Mouse (Mus musculus): ENCODE measurements around the gene Snap23. TPM values are rescaled to one million over a fixed set of nuclear protein-coding genes. Genes with fewer than 3 reads are reported as not detected.

Snap23 gene
- polyA plus RNA-seq, 2 experiments: 15.6 to 23.5 TPM

DNA sequence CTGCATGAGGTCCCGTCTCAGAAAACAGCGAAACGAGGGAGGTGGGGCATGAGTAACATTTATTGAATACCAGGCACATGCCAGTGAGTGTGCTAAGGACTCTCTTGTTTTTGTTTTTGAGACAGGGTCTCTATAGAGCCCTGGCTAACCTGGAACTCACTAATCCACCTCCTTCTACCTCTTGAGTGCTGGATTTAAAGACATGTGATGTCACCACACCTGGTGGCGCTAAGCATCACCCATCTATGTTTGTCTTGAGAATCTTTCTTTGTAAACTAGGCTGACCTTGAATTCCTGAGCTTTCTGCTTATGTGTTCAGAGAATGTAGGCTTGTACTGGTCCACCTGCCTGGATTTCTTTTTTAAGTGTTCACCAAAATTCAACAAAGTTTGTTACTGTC lies 10.3 kb downstream of the Snap23 start:
- Histone ChIP-seq H3K9me3 (ENCODE audit: control insufficient read depth, low read length) (no peaks in the 10 kb centered on the region), H3K27ac (no peak overlapping the region), H3K36me3 (replicated peaks; ENCODE audit: control insufficient read depth, insufficient read depth, low read depth) (no peaks in the 10 kb centered on the region), H3K9ac (replicated peaks) (no peak overlapping the region), H3K4me1 (replicated peaks; ENCODE audit: control insufficient read depth in 2 of 2, insufficient read depth in 2 of 2, low read length in 1 of 2) (peaks cover 19 to 26% of the 10 kb centered on the region in 2 experiments), H3K4me2 (ENCODE audit: low read depth) (no peak overlapping the region), H3K4me3 (ENCODE audit: insufficient read depth in 1 of 2, low read depth in 2 of 2, low read length in 2 of 2) (no peak overlapping the region), H3K27me3 (ENCODE audit: control insufficient read depth, insufficient read depth, low read length) (no peaks in the 10 kb centered on the region)
- ATAC-seq (ENCODE audit: insufficient read depth) (no peak), DNase-seq (ENCODE audit: low read depth in 3 of 3, low spot score in 3 of 3) (no peak)
- TF ChIP-seq EP300 (IDR thresholded peaks at IDR 0.05; ENCODE audit: low read depth) (no peak), CTCF (IDR thresholded peaks at IDR 0.05; ENCODE audit: low read depth) (no peak)
- WGBS (ENCODE audit: insufficient replicate concordance): 59% methylated on average over 4 of the region's 4 CpGs

DNA sequence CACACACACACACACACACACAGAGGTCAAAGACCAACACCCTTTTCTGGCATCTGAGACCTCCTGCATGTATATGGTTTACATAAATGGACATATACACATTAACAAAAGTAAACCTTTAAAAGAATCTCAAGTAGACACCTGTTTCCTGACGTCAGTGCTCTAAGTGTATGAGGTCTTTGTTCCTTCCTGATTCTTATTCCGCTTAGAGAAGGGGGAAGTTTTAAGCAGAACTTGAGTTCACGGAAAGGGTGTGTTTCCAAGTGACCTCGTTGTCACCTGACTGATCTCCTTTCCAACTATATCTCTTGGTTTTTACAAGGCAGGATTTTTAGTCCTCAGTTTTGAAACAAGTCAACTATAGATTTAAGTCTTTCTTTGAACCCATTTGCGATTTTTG lies 10.8 kb downstream of the Snap23 start:
- Histone ChIP-seq H3K4me3 (ENCODE audit: insufficient read depth in 1 of 2, low read depth in 2 of 2, low read length in 2 of 2) (no peak overlapping the region), H3K27me3 (ENCODE audit: control insufficient read depth, insufficient read depth, low read length) (no peaks in the 10 kb centered on the region), H3K9ac (replicated peaks) (no peak overlapping the region), H3K36me3 (replicated peaks; ENCODE audit: control insufficient read depth, insufficient read depth, low read depth) (no peaks in the 10 kb centered on the region), H3K27ac (no peak overlapping the region), H3K4me1 (replicated peaks; ENCODE audit: control insufficient read depth in 2 of 2, insufficient read depth in 2 of 2, low read length in 1 of 2) (peaks cover 19 to 24% of the 10 kb centered on the region in 2 experiments), H3K9me3 (ENCODE audit: control insufficient read depth, low read length) (no peaks in the 10 kb centered on the region), H3K4me2 (ENCODE audit: low read depth) (no peak overlapping the region)
- 25% methylated on average over 5 of the region's 5 CpGs for WGBS (ENCODE audit: insufficient replicate concordance)
- TF ChIP-seq EP300 (IDR thresholded peaks at IDR 0.05; ENCODE audit: low read depth): no peak
- TF ChIP-seq CTCF (IDR thresholded peaks at IDR 0.05; ENCODE audit: low read depth): no peak
- peak in 1 of 3 experiments; percentile 53 for DNase-seq (ENCODE audit: low read depth in 3 of 3, low spot score in 3 of 3)
- no peak for ATAC-seq (ENCODE audit: insufficient read depth)

DNA sequence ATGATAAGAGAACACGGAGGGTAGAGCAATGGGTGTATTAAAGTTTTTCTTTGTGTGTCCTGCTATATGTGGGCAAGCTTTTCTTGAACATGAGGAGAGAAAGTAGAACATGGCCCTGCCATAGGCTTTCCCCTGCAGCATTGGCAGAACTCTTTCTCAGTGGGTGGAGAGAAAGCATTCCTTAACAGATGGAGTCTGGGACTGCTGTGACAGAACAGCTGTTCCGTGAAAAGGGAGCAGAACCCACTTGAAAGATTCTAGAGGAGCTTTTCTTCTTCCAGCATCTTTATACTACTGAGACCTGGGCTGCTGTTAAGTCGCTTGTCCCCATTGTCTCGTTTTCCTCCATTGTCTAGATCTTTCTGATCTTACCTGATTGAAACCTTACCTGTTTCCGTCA lies 22.3 kb downstream of the Snap23 start:
- 79% methylated on average over 5 of the region's 5 CpGs for WGBS (ENCODE audit: insufficient replicate concordance)

DNA sequence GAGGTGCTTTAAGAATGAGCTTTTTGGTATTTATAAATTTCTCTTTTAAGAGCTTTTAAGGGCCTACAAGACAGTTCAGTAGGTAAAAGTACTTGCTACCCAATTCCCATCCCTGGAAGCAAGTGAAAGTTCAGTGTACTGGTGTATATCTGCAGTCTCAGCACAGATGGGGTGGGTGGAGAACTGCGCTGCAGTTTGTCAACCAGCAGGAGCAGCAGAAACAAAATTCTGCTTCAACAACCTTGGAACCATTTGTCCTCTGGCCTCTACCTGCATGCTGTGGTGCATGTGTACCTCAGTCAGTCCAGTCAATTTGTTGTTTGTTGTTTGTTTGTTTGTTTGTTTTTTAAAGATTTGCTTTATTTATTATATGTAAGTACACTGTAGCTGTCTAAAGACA lies 24.8 kb downstream of the Snap23 start:
- TF ChIP-seq CTCF (IDR thresholded peaks at IDR 0.05; ENCODE audit: low read depth) (no peak), EP300 (IDR thresholded peaks at IDR 0.05; ENCODE audit: low read depth) (no peak)
- H3K27me3 ChIP-seq (ENCODE audit: control insufficient read depth, insufficient read depth, low read length): no peaks in the 10 kb centered on the region
- DNase-seq (ENCODE audit: low read depth in 3 of 3, low spot score in 3 of 3) (no peak), ATAC-seq (ENCODE audit: insufficient read depth) (no peak)
- H3K9ac ChIP-seq (replicated peaks): no peak overlapping the region
- H3K27ac ChIP-seq: no peak overlapping the region
- no peak overlapping the region for H3K4me3 ChIP-seq (ENCODE audit: insufficient read depth in 1 of 2, low read depth in 2 of 2, low read length in 2 of 2)
- no peak overlapping the region for H3K4me2 ChIP-seq (ENCODE audit: low read depth)
- no peaks in the 10 kb centered on the region for H3K4me1 ChIP-seq (replicated peaks; ENCODE audit: control insufficient read depth in 2 of 2, insufficient read depth in 2 of 2, low read length in 1 of 2)
- peaks cover 21% of the 10 kb centered on the region for H3K36me3 ChIP-seq (replicated peaks; ENCODE audit: control insufficient read depth, insufficient read depth, low read depth)
- no peaks in the 10 kb centered on the region for H3K9me3 ChIP-seq (ENCODE audit: control insufficient read depth, low read length)
- WGBS (ENCODE audit: insufficient replicate concordance): 97% methylated on average over 1 of the region's 1 CpGs

More for the DNA sequence above, 22.3 kb downstream of the Snap23 start:
- TF ChIP-seq EP300 (IDR thresholded peaks at IDR 0.05; ENCODE audit: low read depth) (no peak), CTCF (IDR thresholded peaks at IDR 0.05; ENCODE audit: low read depth) (no peak)
- Histone ChIP-seq H3K27ac (no peak overlapping the region), H3K27me3 (ENCODE audit: control insufficient read depth, insufficient read depth, low read length) (no peaks in the 10 kb centered on the region), H3K36me3 (replicated peaks; ENCODE audit: control insufficient read depth, insufficient read depth, low read depth) (peaks cover 8% of the 10 kb centered on the region), H3K4me3 (ENCODE audit: insufficient read depth in 1 of 2, low read depth in 2 of 2, low read length in 2 of 2) (no peak overlapping the region), H3K4me1 (replicated peaks; ENCODE audit: control insufficient read depth in 2 of 2, insufficient read depth in 2 of 2, low read length in 1 of 2) (no peaks in the 10 kb centered on the region), H3K4me2 (ENCODE audit: low read depth) (no peak overlapping the region), H3K9ac (replicated peaks) (no peak overlapping the region), H3K9me3 (ENCODE audit: control insufficient read depth, low read length) (no peaks in the 10 kb centered on the region)
- DNase-seq (ENCODE audit: low read depth in 3 of 3, low spot score in 3 of 3) (no peak), ATAC-seq (ENCODE audit: insufficient read depth) (no peak)

DNA sequence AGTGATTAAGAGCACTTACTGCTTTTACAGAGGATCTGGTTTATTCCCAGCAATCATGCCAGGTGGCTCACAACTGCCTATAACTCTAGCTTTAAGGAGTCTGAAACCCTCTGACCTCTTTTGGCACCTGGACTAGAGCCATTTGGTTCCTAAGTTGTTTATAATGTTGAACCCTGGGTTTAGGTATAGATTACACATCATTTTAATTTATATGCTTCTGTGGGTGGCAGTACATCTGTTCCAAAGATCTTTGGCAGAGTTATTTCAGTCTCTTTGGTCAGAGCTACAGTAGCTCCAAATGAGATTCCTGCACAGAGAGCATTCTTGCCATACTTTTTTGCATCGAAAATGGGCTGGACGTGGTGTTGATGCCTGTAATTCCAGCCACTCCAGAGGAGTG lies 30.3 kb downstream of the Snap23 start:
- Histone ChIP-seq H3K27ac (no peak overlapping the region), H3K4me3 (ENCODE audit: insufficient read depth in 1 of 2, low read depth in 2 of 2, low read length in 2 of 2) (no peak overlapping the region), H3K9me3 (ENCODE audit: control insufficient read depth, low read length) (no peaks in the 10 kb centered on the region), H3K4me2 (ENCODE audit: low read depth) (no peak overlapping the region), H3K9ac (replicated peaks) (no peak overlapping the region), H3K4me1 (replicated peaks; ENCODE audit: control insufficient read depth in 2 of 2, insufficient read depth in 2 of 2, low read length in 1 of 2) (no peaks in the 10 kb centered on the region), H3K27me3 (ENCODE audit: control insufficient read depth, insufficient read depth, low read length) (no peaks in the 10 kb centered on the region), H3K36me3 (replicated peaks; ENCODE audit: control insufficient read depth, insufficient read depth, low read depth) (peaks cover 44% of the 10 kb centered on the region)
- ATAC-seq (ENCODE audit: insufficient read depth) (no peak), DNase-seq (ENCODE audit: low read depth in 3 of 3, low spot score in 3 of 3) (no peak)
- TF ChIP-seq EP300 (IDR thresholded peaks at IDR 0.05; ENCODE audit: low read depth): no peak
- TF ChIP-seq CTCF (IDR thresholded peaks at IDR 0.05; ENCODE audit: low read depth): no peak
- 72% methylated on average over 2 of the region's 2 CpGs for WGBS (ENCODE audit: insufficient replicate concordance)

Measured in liver, embryonic 14.5 days (tissue).